Comparison of ENCODE assay signal across 21 mouse cellular contexts in genomic region chr13:77131132-77131531, GRCm38 (mm10). TPM values are rescaled to one million over a fixed set of nuclear protein-coding genes. Genes with fewer than 3 reads are reported as not detected.
A peak's percentile ranks its signal among the peaks of the same experiment; 100 is the strongest.
DNase-seq lines count a peak whose midpoint lies in the region; ATAC-seq and TF ChIP-seq lines count a peak whose summit lies in the region.
"Had no signal": no experiment of that assay in that cellular context is flagged by ENCODE, and none has a peak within 500 bp of the region (broad histone marks: within the 10 kb centered on the region; RNA-seq: fewer than 3 reads in every experiment).

No protein-coding gene starts in this region.

- no peak overlapping the region for H3K27ac ChIP-seq in heart, embryonic 12.5 days (ENCODE audit: poor library complexity, severe bottlenecking)
- peak overlapping the region; percentile 29 for H3K27ac ChIP-seq in heart, embryonic 15.5 days
- H3K27ac ChIP-seq: embryonic facial prominence, embryonic 12.5 days; hindbrain, embryonic 13.5 days; hindbrain, postnatal 0 days had no signal

- H3K4me1 ChIP-seq in heart, embryonic 12.5 days (replicated peaks): no peaks in the 10 kb centered on the region
- H3K4me1 ChIP-seq in heart, embryonic 15.5 days (replicated peaks): no peaks in the 10 kb centered on the region

- no peaks in the 10 kb centered on the region for H3K27me3 ChIP-seq in heart, embryonic 12.5 days (replicated peaks)
- H3K27me3 ChIP-seq in heart, embryonic 15.5 days: no peaks in the 10 kb centered on the region
- no peaks in the 10 kb centered on the region for H3K27me3 ChIP-seq in myocyte (ENCODE audit: control insufficient read depth, insufficient read depth, insufficient read length)
- H3K27me3 ChIP-seq: embryonic facial prominence, embryonic 12.5 days; hindbrain, embryonic 13.5 days had no signal

- WGBS in heart, embryonic 12.5 days: 49% methylated on average over 2 of the region's 2 CpGs
- WGBS in heart, embryonic 15.5 days: 55% methylated on average over 2 of the region's 2 CpGs

- peaks cover 29% of the 10 kb centered on the region for H3K79me2 ChIP-seq in myocyte (ENCODE audit: control insufficient read depth, insufficient read depth)

- no peaks in the 10 kb centered on the region for H3K36me3 ChIP-seq in heart, embryonic 12.5 days
- no peaks in the 10 kb centered on the region for H3K36me3 ChIP-seq in heart, embryonic 15.5 days
- H3K36me3 ChIP-seq in myocyte (ENCODE audit: control insufficient read depth, insufficient read depth): no peaks in the 10 kb centered on the region
- H3K36me3 ChIP-seq: embryonic facial prominence, embryonic 12.5 days; hindbrain, embryonic 13.5 days had no signal

- H3K4me2 ChIP-seq in heart, embryonic 12.5 days: no peak overlapping the region
- H3K4me2 ChIP-seq in heart, embryonic 15.5 days: no peak overlapping the region
- peak overlapping the region; percentile 36 for H3K4me2 ChIP-seq in myocyte (ENCODE audit: low read depth)
- H3K4me2 ChIP-seq: embryonic facial prominence, embryonic 12.5 days; hindbrain, embryonic 13.5 days had no signal

- no peak for TF ChIP-seq POLR2A in myocyte (IDR thresholded peaks at IDR 0.05; ENCODE audit: insufficient read length, low read depth)

- H3K9ac ChIP-seq in heart, embryonic 12.5 days: no peak overlapping the region
- no peak overlapping the region for H3K9ac ChIP-seq in heart, embryonic 15.5 days
- H3K9ac ChIP-seq: embryonic facial prominence, embryonic 12.5 days; hindbrain, embryonic 13.5 days had no signal

- peak; percentile 6 to 13 for DNase-seq in heart, adult 18-20 months
- no peak for DNase-seq in heart, adult 11 months
- DNase-seq in 416B (ENCODE audit: low read depth): peak; percentile 48
- DNase-seq in frontal cortex, postnatal 36 days (ENCODE audit: low spot score in 2 of 2): no peak
- DNase-seq: adrenal gland, postnatal 10 days; B cell, adult 2 months; cerebellum, adult 11-12 months; cerebellum, adult 9-10 months; cerebellum, postnatal 25 days; gastrocnemius, postnatal 10 days; kidney, adult 11 months; kidney, adult 9 months had no signal

- no peak overlapping the region for H3ac ChIP-seq in myocyte (ENCODE audit: control insufficient read depth, insufficient read length)

- no peak overlapping the region for H3K4me3 ChIP-seq in heart, embryonic 12.5 days
- H3K4me3 ChIP-seq in heart, embryonic 15.5 days: no peak overlapping the region
- no peak overlapping the region for H3K4me3 ChIP-seq in myocyte
- H3K4me3 ChIP-seq: embryonic facial prominence, embryonic 12.5 days; hindbrain, embryonic 13.5 days had no signal

- no peaks in the 10 kb centered on the region for H3K9me3 ChIP-seq in heart, embryonic 12.5 days (replicated peaks)
- no peaks in the 10 kb centered on the region for H3K9me3 ChIP-seq in heart, embryonic 15.5 days (replicated peaks)
- H3K9me3 ChIP-seq: embryonic facial prominence, embryonic 12.5 days; G1E; hindbrain, embryonic 13.5 days had no signal

- no peak for ATAC-seq in heart, embryonic 12.5 days (ENCODE audit: insufficient number of reproducible peaks, low FRiP score)
- ATAC-seq in heart, embryonic 15.5 days (replicated peaks; ENCODE audit: insufficient number of reproducible peaks, insufficient read depth, low FRiP score, low read depth): no peak
- ATAC-seq: CD4-positive, CD25-positive, alpha-beta regulatory T cell, adult 4 months; forebrain, embryonic 16.5 days; hindbrain, postnatal 0 days had no signal

TF ChIP-seq in myocyte, 11 proteins besides CTCF, POLR2A, EP300 and RAD21:
- TF ChIP-seq MYOD1 (IDR thresholded peaks at IDR 0.05; ENCODE audit: control insufficient read depth in 1 of 3, insufficient read length in 2 of 3, low read depth in 2 of 3) (no peak), MYOG (IDR thresholded peaks at IDR 0.05; ENCODE audit: control insufficient read depth in 1 of 3, insufficient read depth in 1 of 3, insufficient read length in 2 of 3, low read depth in 2 of 3) (peak in 1 of 3 experiments; percentile 53), REST (IDR thresholded peaks at IDR 0.05; ENCODE audit: insufficient read depth, insufficient read length) (no peak), CEBPB (IDR thresholded peaks at IDR 0.05; ENCODE audit: insufficient read depth, poor library complexity, severe bottlenecking) (no peak), E2F4 (IDR thresholded peaks at IDR 0.05; ENCODE audit: insufficient read depth) (no peak), USF1 (IDR thresholded peaks at IDR 0.05; ENCODE audit: low read depth) (no peak), TCF12 (IDR thresholded peaks at IDR 0.05; ENCODE audit: insufficient read depth, poor library complexity, severe bottlenecking) (no peak)

RNA-seq across cellular contexts. Expression of gene Slf1, which starts 4.1 kb away (rescaled TPM):
- 10 to 100 TPM; 25.0 to 26.8 TPM for total RNA-seq in heart, adult 18-20 months (2021)
- polyA plus RNA-seq in heart, embryonic 12.5 days (2016; fragmentation: Nextera tagmentation; extraction: Ambion mirVana): 30.8 and 32.1 TPM in 2 replicates
- polyA plus RNA-seq in heart, embryonic 15.5 days (2015; fragmentation: Nextera tagmentation; extraction: Ambion mirVana): 20.0 and 26.7 TPM in 2 replicates
- polyA plus RNA-seq in myocyte (2012; fragmentation: generic; extraction: Trizol): 3.2 TPM

RNA-seq across cellular contexts. Expression of gene 2210408I21Rik, which starts 4.2 kb away (rescaled TPM):
- total RNA-seq in heart, adult 18-20 months (2021): 1 to 10 TPM; 5.0 TPM
- 5.0 and 6.7 TPM in 2 replicates for polyA plus RNA-seq in heart, embryonic 12.5 days (2016; fragmentation: Nextera tagmentation; extraction: Ambion mirVana)
- polyA plus RNA-seq in heart, embryonic 15.5 days (2015; fragmentation: Nextera tagmentation; extraction: Ambion mirVana): 4.8 and 5.2 TPM in 2 replicates
- polyA plus RNA-seq in myocyte (2012; fragmentation: generic; extraction: Trizol): 1.7 TPM

Comparison
In these comparisons a context has a peak if more than half of its experiments do, and no peak if none do; other contexts are left out.
1. DNase-seq: peak in heart, adult 18-20 months (2 of 2) and 416B (single experiment); none in heart, adult 11 months (single experiment) and frontal cortex, postnatal 36 days (0 of 2).